Mouse (Mus musculus): Measurements from ENCODE around the gene Zfp69.

- TF ChIP-seq POLR2A (IDR thresholded peaks at IDR 0.05; ENCODE audit: low read depth, low read length) (no peak), CTCF (conservative IDR thresholded peaks at IDR 0.05; ENCODE audit: insufficient read depth, insufficient read length, low read depth, low read length) (no peak)
These were observed 20.3 kb upstream of the Zfp69 start for GRCm38 (mm10) chr4:120971842-120972241.
